Mouse (Mus musculus): ENCODE data around the gene Tent5d.

Gene Tent5d

GRCm38 (mm10) chrX:107792290-107792689 lies at the start of gene Tent5d:
Gene Tent5d (plus strand): TSS chrX:107792590.
- DNase-seq (ENCODE audit: low spot score in 2 of 2) = no peak

- DNase-seq (ENCODE audit: low spot score in 2 of 2) = no peak
Measured at GRCm38 (mm10) chrX:107767896-107768295, 24.5 kb upstream of the Tent5d start.

GRCm38 (mm10) chrX:107790136-107790535 lies 2.3 kb upstream of the Tent5d start:
- no peak for DNase-seq (ENCODE audit: low spot score in 2 of 2)

- no peak for DNase-seq (ENCODE audit: low spot score in 2 of 2)
Measured at GRCm38 (mm10) chrX:107790750-107791493, 1.5 kb upstream of the Tent5d start.

- no peak for DNase-seq (ENCODE audit: low spot score in 2 of 2)
Measured at GRCm38 (mm10) chrX:107795785-107796184, 3.4 kb downstream of the Tent5d start.

- DNase-seq (ENCODE audit: low spot score in 2 of 2) = no peak
Measured at GRCm38 (mm10) chrX:107796919-107797318, 4.5 kb downstream of the Tent5d start.

GRCm38 (mm10) chrX:107812120-107812519 lies 19.7 kb downstream of the Tent5d start:
- DNase-seq (ENCODE audit: low spot score in 2 of 2) = no peak

GRCm38 (mm10) chrX:107815502-107816217 lies 23.3 kb downstream of the Tent5d start:
- DNase-seq (ENCODE audit: low spot score in 2 of 2) = peak; percentile 6

- peak; percentile 68 to 78 for DNase-seq (ENCODE audit: low spot score in 2 of 2)
Measured at GRCm38 (mm10) chrX:107816218-107816554, 23.8 kb downstream of the Tent5d start, which contains the start of gene 2610002M06Rik. Gene 2610002M06Rik (minus strand): TSS chrX:107816334.

GRCm38 (mm10) chrX:107816726-107817125 lies 24.3 kb downstream of the Tent5d start:
- no peak for DNase-seq (ENCODE audit: low spot score in 2 of 2)

GRCm38 (mm10) chrX:107858165-107858564 lies 65.8 kb downstream of the Tent5d start:
- DNase-seq (ENCODE audit: low spot score in 2 of 2) = no peak
